17 mouse cellular contexts compared by ENCODE assay signal in the genomic region with DNA sequence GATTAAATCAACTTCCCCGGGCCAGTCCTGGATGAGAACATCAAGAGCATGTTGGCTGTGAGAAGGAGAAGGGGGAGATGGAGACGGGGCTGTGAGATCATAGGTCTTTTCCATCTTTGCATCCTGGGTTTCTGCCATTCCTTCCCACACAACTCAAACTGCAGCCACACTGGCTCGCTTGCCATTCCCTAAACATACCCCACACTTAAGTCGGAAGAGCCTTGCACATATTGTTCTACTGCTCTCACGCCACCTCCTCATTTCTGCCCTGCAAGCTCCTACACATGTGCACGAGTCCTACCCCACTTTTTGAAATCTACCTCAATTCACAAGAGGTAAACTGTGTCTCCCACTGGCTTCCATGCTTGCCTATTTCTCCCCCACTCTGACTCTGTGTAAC.
"Had no signal": no experiment of that assay in that cellular context is flagged by ENCODE, and none has a peak within 500 bp of the region (broad histone marks: within the 10 kb centered on the region; RNA-seq: fewer than 3 reads in every experiment).

No protein-coding gene starts in this region.

- H3K4me2 ChIP-seq: liver, embryonic 15.5 days; lung, embryonic 15.5 days; midbrain, embryonic 12.5 days; midbrain, embryonic 15.5 days; neural tube, embryonic 12.5 days; stomach, embryonic 15.5 days had no signal

- H3K36me3 ChIP-seq: liver, embryonic 15.5 days; lung, embryonic 15.5 days; midbrain, embryonic 12.5 days; midbrain, embryonic 15.5 days; neural tube, embryonic 12.5 days; stomach, embryonic 15.5 days had no signal

- H3K27me3 ChIP-seq: liver, embryonic 15.5 days; lung, embryonic 15.5 days; megakaryocyte, embryonic 14.5 days; midbrain, embryonic 12.5 days; midbrain, embryonic 15.5 days; neural tube, embryonic 12.5 days; stomach, embryonic 15.5 days had no signal

- H3K4me1 ChIP-seq: liver, embryonic 15.5 days; megakaryocyte, embryonic 14.5 days; midbrain, embryonic 12.5 days; midbrain, embryonic 15.5 days; neural tube, embryonic 12.5 days; stomach, embryonic 15.5 days had no signal

- H3K4me3 ChIP-seq: liver, embryonic 15.5 days; lung, embryonic 15.5 days; megakaryocyte, embryonic 14.5 days; midbrain, embryonic 12.5 days; midbrain, embryonic 15.5 days; neural tube, embryonic 12.5 days; stomach, embryonic 15.5 days had no signal

- H3K9me3 ChIP-seq: liver, embryonic 15.5 days; lung, embryonic 15.5 days; midbrain, embryonic 12.5 days; midbrain, embryonic 15.5 days; neural tube, embryonic 12.5 days; stomach, embryonic 15.5 days had no signal

- H3K9ac ChIP-seq: liver, embryonic 15.5 days; liver, postnatal 0 days; lung, embryonic 15.5 days; midbrain, embryonic 12.5 days; midbrain, embryonic 15.5 days; neural tube, embryonic 12.5 days; stomach, embryonic 15.5 days had no signal

- ATAC-seq: liver, postnatal 0 days; lung, postnatal 0 days; midbrain, embryonic 15.5 days had no signal

- DNase-seq: liver, postnatal 0 days; lung, adult 2 months; lung, postnatal 14 days; lung, postnatal 36 days; thymus, adult 18-20 months; thymus, postnatal 14 days; thymus, postnatal 36 days had no signal

- H3K27ac ChIP-seq: liver, embryonic 15.5 days; lung, embryonic 15.5 days; macrophage; midbrain, embryonic 12.5 days; midbrain, embryonic 15.5 days; neural tube, embryonic 12.5 days; stomach, embryonic 15.5 days; stomach, postnatal 0 days had no signal
